Mouse (Mus musculus): ENCODE data around the gene Tmem201.

- peak; percentile 55; the same call in 1 of the 2 replicates for TF ChIP-seq CTCF (IDR thresholded peaks at IDR 0.05; ENCODE audit: extremely low read depth, insufficient read length, insufficient replicate concordance, low read depth, low read length)
- no peak for TF ChIP-seq POLR2A (IDR thresholded peaks at IDR 0.05; ENCODE audit: low read depth, low read length)
Measured at GRCm38 (mm10) chr4:149772394-149772793, 34.5 kb upstream of the Tmem201 start.

Data from small intestine, adult 2 months (tissue).